Mouse (Mus musculus) stomach, postnatal 0 days (tissue): ENCODE measurements around the gene Parl.

ENCODE experiments used
- CTCF ChIP-seq: IDR thresholded peaks from 2 replicates; pipeline ENCODE4 v1.5.1; 2016; ENCODE audit warnings: antibody characterized with exemption, low read depth, mild to moderate bottlenecking, moderate library complexity
- EP300 ChIP-seq: optimal IDR thresholded peaks from 2 replicates; pipeline ENCODE3; 2016; ENCODE audit warnings: antibody characterized with exemption

- no peak for TF ChIP-seq CTCF
- TF ChIP-seq EP300, result no peak
These were observed 23.1 kb upstream of the Parl start, which contains the start of gene Cyp2ab1 for GRCm38 (mm10) chr16:20325286-20325685.
